Comparison of ENCODE assay signal across 8 mouse cellular contexts in genomic region chr19:27123806-27124469, GRCm38 (mm10).
DNase-seq lines count a peak whose midpoint lies in the region; ATAC-seq and TF ChIP-seq lines count a peak whose summit lies in the region.

No protein-coding gene starts in this region.

- H3K9ac ChIP-seq in liver, embryonic 13.5 days: no peak overlapping the region
- H3K9ac ChIP-seq in stomach, embryonic 16.5 days (ENCODE audit: low read length): no peak overlapping the region
- H3K9ac ChIP-seq in midbrain, embryonic 11.5 days (ENCODE audit: low read length): no peak overlapping the region

- 66% methylated on average over 11 of the region's 11 CpGs for WGBS in kidney, adult 2 months
- WGBS in liver, embryonic 13.5 days (ENCODE audit: insufficient replicate concordance): 26% methylated on average over 11 of the region's 11 CpGs
- 54% methylated on average over 11 of the region's 11 CpGs for WGBS in stomach, embryonic 16.5 days
- 70% methylated on average over 11 of the region's 11 CpGs for WGBS in midbrain, embryonic 11.5 days

- H3K4me1 ChIP-seq in kidney, adult 2 months (ENCODE audit: control insufficient read depth, insufficient read depth, low read length): no peaks in the 10 kb centered on the region
- no peaks in the 10 kb centered on the region for H3K4me1 ChIP-seq in liver, embryonic 13.5 days (replicated peaks)
- no peaks in the 10 kb centered on the region for H3K4me1 ChIP-seq in stomach, embryonic 16.5 days (ENCODE audit: control insufficient read depth, insufficient read depth, low read length)
- no peaks in the 10 kb centered on the region for H3K4me1 ChIP-seq in midbrain, embryonic 11.5 days (ENCODE audit: control insufficient read depth, insufficient read depth, low read length)

- H3K9me3 ChIP-seq in liver, embryonic 13.5 days (replicated peaks): no peaks in the 10 kb centered on the region
- H3K9me3 ChIP-seq in stomach, embryonic 16.5 days (replicated peaks; ENCODE audit: control insufficient read depth, low read length): no peaks in the 10 kb centered on the region
- no peaks in the 10 kb centered on the region for H3K9me3 ChIP-seq in midbrain, embryonic 11.5 days (ENCODE audit: control insufficient read depth, low read length)

- no peaks in the 10 kb centered on the region for H3K27me3 ChIP-seq in kidney, adult 2 months (replicated peaks; ENCODE audit: control insufficient read depth, insufficient read depth, low read length)
- no peaks in the 10 kb centered on the region for H3K27me3 ChIP-seq in liver, embryonic 13.5 days
- H3K27me3 ChIP-seq in stomach, embryonic 16.5 days (ENCODE audit: control insufficient read depth, insufficient read depth, low read length): no peaks in the 10 kb centered on the region
- no peaks in the 10 kb centered on the region for H3K27me3 ChIP-seq in midbrain, embryonic 11.5 days (ENCODE audit: control insufficient read depth, insufficient read depth, low read length)

- no peak for TF ChIP-seq POLR2A in kidney, adult 2 months (IDR thresholded peaks at IDR 0.05; ENCODE audit: low read depth, low read length)

- DNase-seq in retina, postnatal 7 days (ENCODE audit: low read depth, low spot score): peak; percentile 27
- no peak for DNase-seq in retina, postnatal 1 day
- peak; percentile 17 for DNase-seq in c-Kit-positive CD71-negative TER-119-negative erythroid progenitor cells, embryonic 14.5 days (ENCODE audit: low read depth)
- DNase-seq in kidney, adult 2 months: peak; percentile 33
- peak; percentile 1 for DNase-seq in liver, embryonic 13.5 days
- no peak for DNase-seq in midbrain, embryonic 11.5 days (ENCODE audit: low spot score, missing footprints)

- no peak overlapping the region for H3K27ac ChIP-seq in kidney, adult 2 months (ENCODE audit: insufficient read depth, low read depth, low read length)
- no peak overlapping the region for H3K27ac ChIP-seq in liver, embryonic 13.5 days
- no peak overlapping the region for H3K27ac ChIP-seq in stomach, embryonic 16.5 days (ENCODE audit: low read length)
- H3K27ac ChIP-seq in midbrain, embryonic 11.5 days (ENCODE audit: low read depth, low read length): no peak overlapping the region

- peak; percentile 66 for TF ChIP-seq CTCF in kidney, adult 2 months (conservative IDR thresholded peaks at IDR 0.05; ENCODE audit: insufficient read depth, insufficient read length, low read depth, low read length)

- no peak overlapping the region for H3K4me2 ChIP-seq in liver, embryonic 13.5 days
- H3K4me2 ChIP-seq in stomach, embryonic 16.5 days (ENCODE audit: low read depth, low read length): no peak overlapping the region
- no peak overlapping the region for H3K4me2 ChIP-seq in midbrain, embryonic 11.5 days

- H3K36me3 ChIP-seq in kidney, adult 2 months (ENCODE audit: control insufficient read depth, insufficient read depth, low read length): no peaks in the 10 kb centered on the region
- no peaks in the 10 kb centered on the region for H3K36me3 ChIP-seq in liver, embryonic 13.5 days
- no peaks in the 10 kb centered on the region for H3K36me3 ChIP-seq in stomach, embryonic 16.5 days (ENCODE audit: control insufficient read depth, insufficient read depth, low read length)
- H3K36me3 ChIP-seq in midbrain, embryonic 11.5 days (ENCODE audit: control insufficient read depth, insufficient read depth, low read length): no peaks in the 10 kb centered on the region

- no peak overlapping the region for H3K4me3 ChIP-seq in kidney, adult 2 months (ENCODE audit: insufficient read depth, low read depth, low read length)
- H3K4me3 ChIP-seq in liver, embryonic 13.5 days (replicated peaks): no peak overlapping the region
- H3K4me3 ChIP-seq in stomach, embryonic 16.5 days (replicated peaks; ENCODE audit: low read length): no peak overlapping the region
- H3K4me3 ChIP-seq in midbrain, embryonic 11.5 days (ENCODE audit: low read depth, low read length): no peak overlapping the region

- peak; percentile 67 for ATAC-seq in frontal cortex, adult (ENCODE audit: low TSS enrichment)
- no peak for ATAC-seq in liver, embryonic 13.5 days (ENCODE audit: low read depth)
- peak; percentile 13; the same call in 1 of the 2 replicates for ATAC-seq in stomach, embryonic 16.5 days (ENCODE audit: insufficient read depth, low FRiP score)
- no peak for ATAC-seq in midbrain, embryonic 11.5 days (ENCODE audit: low FRiP score)

Comparison
In these comparisons a context has a peak if more than half of its experiments do, and no peak if none do; other contexts are left out.
1. DNase-seq: peak in retina, postnatal 7 days (single experiment), c-Kit-positive CD71-negative TER-119-negative erythroid progenitor cells, embryonic 14.5 days (single experiment), kidney, adult 2 months (single experiment) and liver, embryonic 13.5 days (single experiment); none in retina, postnatal 1 day (single experiment) and midbrain, embryonic 11.5 days (single experiment).
2. ATAC-seq: peak in frontal cortex, adult (single experiment) and stomach, embryonic 16.5 days (single experiment); none in liver, embryonic 13.5 days (single experiment) and midbrain, embryonic 11.5 days (single experiment).